Comparison of ENCODE assay signal across 9 mouse cellular contexts in the genomic region with DNA sequence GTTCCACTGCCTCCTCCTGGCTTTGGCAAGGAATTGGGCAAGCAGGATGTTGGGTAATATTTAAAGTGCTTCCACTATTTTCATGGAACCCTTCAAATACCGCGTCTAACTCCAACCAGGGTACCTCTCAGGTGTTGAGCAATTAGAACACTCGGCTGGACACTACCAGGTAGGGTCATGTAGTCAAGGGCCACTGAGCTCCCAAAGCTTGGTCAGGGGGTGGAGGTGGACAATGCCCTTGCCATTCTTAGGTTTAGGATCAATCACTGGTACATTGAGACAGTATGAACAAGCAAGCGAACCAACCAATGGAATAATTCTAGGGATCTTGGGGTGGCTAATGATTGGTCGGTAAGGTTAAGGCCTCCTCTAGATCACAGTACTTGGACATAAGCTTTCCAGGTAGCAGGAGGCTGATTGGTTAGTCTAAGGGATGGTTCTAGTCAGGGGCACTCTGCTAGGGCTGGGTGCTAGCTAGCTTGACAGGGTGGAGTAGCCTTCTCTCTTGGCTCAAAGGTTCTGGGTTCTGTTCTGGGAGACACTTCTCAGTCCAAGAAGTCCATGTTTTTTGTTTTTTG. TPM values are rescaled to one million over a fixed set of nuclear protein-coding genes. Genes with fewer than 3 reads are reported as not detected.
DNase-seq lines count a peak whose midpoint lies in the region; ATAC-seq and TF ChIP-seq lines count a peak whose summit lies in the region.
"Had no signal": no experiment of that assay in that cellular context is flagged by ENCODE, and none has a peak within 500 bp of the region (broad histone marks: within the 10 kb centered on the region; RNA-seq: fewer than 3 reads in every experiment).

No protein-coding gene starts in this region.

- ATAC-seq in kidney, postnatal 0 days (replicated peaks; ENCODE audit: low FRiP score, low read depth): no peak
- ATAC-seq in embryonic facial prominence, embryonic 15.5 days (ENCODE audit: insufficient number of reproducible peaks, low FRiP score, low TSS enrichment, low read depth): no peak
- ATAC-seq in intestine, embryonic 15.5 days: no peak
- no peak for ATAC-seq in midbrain, embryonic 16.5 days

- 0 out of 2 replicates have a peak, but pooled peaks cover 7% of the 10 kb centered on the region for H3K36me3 ChIP-seq in kidney, postnatal 0 days (ENCODE audit: insufficient read depth, low read length)
- H3K36me3 ChIP-seq in embryonic facial prominence, embryonic 15.5 days: peaks cover 22% of the 10 kb centered on the region
- H3K36me3 ChIP-seq in intestine, embryonic 15.5 days: peaks cover 14% of the 10 kb centered on the region
- peaks cover 8% of the 10 kb centered on the region; the same call in 1 of the 2 replicates for H3K36me3 ChIP-seq in midbrain, embryonic 16.5 days (ENCODE audit: control insufficient read depth, insufficient read depth, low read length)

- 0 out of 2 replicates have a peak, but pooled peaks cover 3% of the 10 kb centered on the region for H3K27me3 ChIP-seq in kidney, postnatal 0 days (ENCODE audit: insufficient read depth, low read length)
- no peaks in the 10 kb centered on the region for H3K27me3 ChIP-seq in embryonic facial prominence, embryonic 15.5 days
- H3K27me3 ChIP-seq in intestine, embryonic 15.5 days (replicated peaks): peaks cover 10% of the 10 kb centered on the region
- H3K27me3 ChIP-seq in midbrain, embryonic 16.5 days (ENCODE audit: control insufficient read depth, insufficient read depth, low read depth, low read length): no peaks in the 10 kb centered on the region; the same call in 1 of the 2 replicates

- peak; percentile 42 for TF ChIP-seq CTCF in kidney, postnatal 0 days (IDR thresholded peaks at IDR 0.05; ENCODE audit: low read depth)

- H3K4me1 ChIP-seq in kidney, postnatal 0 days (replicated peaks; ENCODE audit: insufficient read depth, low read length): peaks cover 23% of the 10 kb centered on the region
- H3K4me1 ChIP-seq in embryonic facial prominence, embryonic 15.5 days: peaks cover 55% of the 10 kb centered on the region
- H3K4me1 ChIP-seq in intestine, embryonic 15.5 days (replicated peaks): peaks cover 49% of the 10 kb centered on the region
- peaks cover 33% of the 10 kb centered on the region for H3K4me1 ChIP-seq in midbrain, embryonic 16.5 days (ENCODE audit: control insufficient read depth, insufficient read depth, low read length)

- no peak overlapping the region for H3K9ac ChIP-seq in kidney, postnatal 0 days (ENCODE audit: low read depth, low read length)
- H3K9ac ChIP-seq in embryonic facial prominence, embryonic 15.5 days: no peak overlapping the region
- H3K9ac ChIP-seq in intestine, embryonic 15.5 days: no peak overlapping the region
- peak overlapping the region; percentile 95; the same call in 1 of the 2 replicates for H3K9ac ChIP-seq in midbrain, embryonic 16.5 days (ENCODE audit: low read depth, low read length)

- peak overlapping the region; percentile 30; the same call in 1 of the 2 replicates for H3K4me3 ChIP-seq in kidney, postnatal 0 days (replicated peaks; ENCODE audit: low read depth, low read length)
- peak overlapping the region; percentile 50 for H3K4me3 ChIP-seq in embryonic facial prominence, embryonic 15.5 days (replicated peaks)
- H3K4me3 ChIP-seq in intestine, embryonic 15.5 days (replicated peaks): no peak overlapping the region
- peak overlapping the region; percentile 63 for H3K4me3 ChIP-seq in midbrain, embryonic 16.5 days (ENCODE audit: low read depth, low read length)

- no peak overlapping the region for H3K27ac ChIP-seq in kidney, postnatal 0 days
- H3K27ac ChIP-seq in embryonic facial prominence, embryonic 15.5 days (replicated peaks): peak overlapping the region; percentile 93; the same call in 1 of the 2 replicates
- H3K27ac ChIP-seq in intestine, embryonic 15.5 days: peak overlapping the region; percentile 41; the same call in 1 of the 2 replicates
- peak overlapping the region; percentile 33; the same call in 1 of the 2 replicates for H3K27ac ChIP-seq in midbrain, embryonic 16.5 days (ENCODE audit: low read length)
- H3K27ac ChIP-seq: macrophage had no signal

- WGBS in kidney, postnatal 0 days: 36% methylated on average over 5 of the region's 5 CpGs
- 30% methylated on average over 5 of the region's 5 CpGs for WGBS in embryonic facial prominence, embryonic 15.5 days
- 40% methylated on average over 5 of the region's 5 CpGs for WGBS in intestine, embryonic 15.5 days
- WGBS in midbrain, embryonic 16.5 days: 28% methylated on average over 5 of the region's 5 CpGs

- no peaks in the 10 kb centered on the region for H3K9me3 ChIP-seq in kidney, postnatal 0 days (replicated peaks; ENCODE audit: low read length)
- H3K9me3 ChIP-seq in embryonic facial prominence, embryonic 15.5 days (replicated peaks): no peaks in the 10 kb centered on the region
- no peaks in the 10 kb centered on the region for H3K9me3 ChIP-seq in intestine, embryonic 15.5 days
- no peaks in the 10 kb centered on the region for H3K9me3 ChIP-seq in midbrain, embryonic 16.5 days (replicated peaks; ENCODE audit: control insufficient read depth, low read length, poor library complexity, severe bottlenecking)

- peak overlapping the region; percentile 79 for H3K4me2 ChIP-seq in kidney, postnatal 0 days (ENCODE audit: low read length)
- peak overlapping the region; percentile 97 for H3K4me2 ChIP-seq in embryonic facial prominence, embryonic 15.5 days (replicated peaks)
- peak overlapping the region; percentile 90 for H3K4me2 ChIP-seq in intestine, embryonic 15.5 days (replicated peaks)
- H3K4me2 ChIP-seq in midbrain, embryonic 16.5 days (ENCODE audit: low read length): peak overlapping the region; percentile 99

- DNase-seq in kidney, postnatal 0 days (ENCODE audit: low spot score): no peak
- no peak for DNase-seq in kidney, postnatal 25 days
- no peak for DNase-seq in frontal cortex, postnatal 36 days (ENCODE audit: low spot score in 2 of 2)
- no peak for DNase-seq in cerebellum, postnatal 25 days
- DNase-seq in layer of hippocampus, postnatal 36 days: no peak

RNA-seq across cellular contexts. Expression of a gene that starts 3.2 kb away (rescaled TPM):
- polyA plus RNA-seq in kidney, postnatal 0 days (2015; fragmentation: Nextera tagmentation; extraction: Ambion mirVana): 2.7 and 4.0 TPM in 2 replicates
- polyA plus RNA-seq in embryonic facial prominence, embryonic 15.5 days (2015; fragmentation: Nextera tagmentation; extraction: Ambion mirVana): 10.5 and 11.0 TPM in 2 replicates
- polyA plus RNA-seq in intestine, embryonic 15.5 days (2015; fragmentation: Nextera tagmentation; extraction: Ambion mirVana): 5.9 and 6.2 TPM in 2 replicates
- 3.9 and 4.4 TPM in 2 replicates for polyA plus RNA-seq in midbrain, embryonic 16.5 days (2015; fragmentation: Nextera tagmentation; extraction: Ambion mirVana)
- 1 to 10 TPM; 8.0 to 9.9 TPM for total RNA-seq in layer of hippocampus, postnatal 36 days (2021)
- polyA plus RNA-seq: macrophage had no signal

RNA-seq across cellular contexts. Expression of a gene that starts 7.2 kb away (rescaled TPM):
- polyA plus RNA-seq in kidney, postnatal 0 days (2015; fragmentation: Nextera tagmentation; extraction: Ambion mirVana): 2.3 and 2.5 TPM in 2 replicates
- polyA plus RNA-seq in embryonic facial prominence, embryonic 15.5 days (2015; fragmentation: Nextera tagmentation; extraction: Ambion mirVana): 5.5 and 8.6 TPM in 2 replicates
- polyA plus RNA-seq in intestine, embryonic 15.5 days (2015; fragmentation: Nextera tagmentation; extraction: Ambion mirVana): 4.7 and 5.9 TPM in 2 replicates
- polyA plus RNA-seq in midbrain, embryonic 16.5 days (2015; fragmentation: Nextera tagmentation; extraction: Ambion mirVana): 30.6 and 30.8 TPM in 2 replicates
- total RNA-seq in layer of hippocampus, postnatal 36 days (2021): 10 to 100 TPM; 60.9 to 64.6 TPM

RNA-seq across cellular contexts. Expression of a gene that starts 8.1 kb away (rescaled TPM):
- polyA plus RNA-seq in kidney, postnatal 0 days (2015; fragmentation: Nextera tagmentation; extraction: Ambion mirVana): 6.1 and 6.7 TPM in 2 replicates
- polyA plus RNA-seq in embryonic facial prominence, embryonic 15.5 days (2015; fragmentation: Nextera tagmentation; extraction: Ambion mirVana): 11.6 and 13.0 TPM in 2 replicates
- 9.9 and 10.1 TPM in 2 replicates for polyA plus RNA-seq in intestine, embryonic 15.5 days (2015; fragmentation: Nextera tagmentation; extraction: Ambion mirVana)
- polyA plus RNA-seq in midbrain, embryonic 16.5 days (2015; fragmentation: Nextera tagmentation; extraction: Ambion mirVana): 9.2 and 9.5 TPM in 2 replicates
- total RNA-seq in layer of hippocampus, postnatal 36 days (2021): 1 to 10 TPM; 8.3 to 9.3 TPM

RNA-seq across cellular contexts. Expression of a gene that starts 38.8 kb away (rescaled TPM):
- 18.3 and 23.2 TPM in 2 replicates for polyA plus RNA-seq in kidney, postnatal 0 days (2015; fragmentation: Nextera tagmentation; extraction: Ambion mirVana)
- polyA plus RNA-seq in embryonic facial prominence, embryonic 15.5 days (2015; fragmentation: Nextera tagmentation; extraction: Ambion mirVana): 42.7 and 47.2 TPM in 2 replicates
- 50.1 and 51.9 TPM in 2 replicates for polyA plus RNA-seq in intestine, embryonic 15.5 days (2015; fragmentation: Nextera tagmentation; extraction: Ambion mirVana)
- 12.7 and 12.9 TPM in 2 replicates for polyA plus RNA-seq in midbrain, embryonic 16.5 days (2015; fragmentation: Nextera tagmentation; extraction: Ambion mirVana)
- total RNA-seq in layer of hippocampus, postnatal 36 days (2021): 1 to 10 TPM; 4.9 to 6.1 TPM

RNA-seq across cellular contexts. Expression of a gene that starts 43.0 kb away (rescaled TPM):
- polyA plus RNA-seq in kidney, postnatal 0 days (2015; fragmentation: Nextera tagmentation; extraction: Ambion mirVana): 974 and 1,011 TPM in 2 replicates
- 539 and 547 TPM in 2 replicates for polyA plus RNA-seq in embryonic facial prominence, embryonic 15.5 days (2015; fragmentation: Nextera tagmentation; extraction: Ambion mirVana)
- 572 and 634 TPM in 2 replicates for polyA plus RNA-seq in intestine, embryonic 15.5 days (2015; fragmentation: Nextera tagmentation; extraction: Ambion mirVana)
- 1,371 and 1,629 TPM in 2 replicates for polyA plus RNA-seq in midbrain, embryonic 16.5 days (2015; fragmentation: Nextera tagmentation; extraction: Ambion mirVana)
- total RNA-seq in layer of hippocampus, postnatal 36 days (2021): 1,000 to 10,000 TPM; 1,151 to 1,277 TPM
